Mouse (Mus musculus): Measurements from ENCODE around the gene Asap2. TPM values are rescaled to one million over a fixed set of nuclear protein-coding genes. Genes with fewer than 3 reads are reported as not detected.
A peak's percentile ranks its signal among the peaks of the same experiment; 100 is the strongest.

Gene Asap2
- polyA plus RNA-seq, 1 experiment from 2014 or later = 18.7 TPM

GRCm38 (mm10) chr12:21241965-21242364 lies 251.7 kb downstream of the Asap2 start:
- no peaks in the 10 kb centered on the region for H3K27me3 ChIP-seq (ENCODE audit: low read depth, poor library complexity, severe bottlenecking)
- 88% methylated on average over 3 of the region's 3 CpGs for WGBS
- H3K36me3 ChIP-seq = peaks cover 92% of the 10 kb centered on the region
- no peak overlapping the region for H3K4me3 ChIP-seq
- DNase-seq (ENCODE audit: low spot score) = no peak
- H3K9me3 ChIP-seq (replicated peaks) = no peaks in the 10 kb centered on the region
- H3K4me1 ChIP-seq = no peaks in the 10 kb centered on the region
- no peak overlapping the region for H3K27ac ChIP-seq

GRCm38 (mm10) chr12:21244375-21244960 lies 254.2 kb downstream of the Asap2 start:
- no peak overlapping the region for H3K4me3 ChIP-seq
- H3K27me3 ChIP-seq (ENCODE audit: low read depth, poor library complexity, severe bottlenecking) = no peaks in the 10 kb centered on the region
- peaks cover 91% of the 10 kb centered on the region for H3K36me3 ChIP-seq
- no peaks in the 10 kb centered on the region for H3K9me3 ChIP-seq (replicated peaks)
- no peaks in the 10 kb centered on the region for H3K4me1 ChIP-seq
- H3K27ac ChIP-seq = no peak overlapping the region
- DNase-seq (ENCODE audit: low spot score) = no peak
- WGBS = 97% methylated on average over 11 of the region's 11 CpGs

- no peaks in the 10 kb centered on the region for H3K9me3 ChIP-seq (replicated peaks)
- H3K27ac ChIP-seq = no peak overlapping the region
- peaks cover 99% of the 10 kb centered on the region for H3K36me3 ChIP-seq
- H3K4me1 ChIP-seq = no peaks in the 10 kb centered on the region
- no peak for DNase-seq (ENCODE audit: low spot score)
- H3K27me3 ChIP-seq (ENCODE audit: low read depth, poor library complexity, severe bottlenecking) = no peaks in the 10 kb centered on the region
- no peak overlapping the region for H3K4me3 ChIP-seq
- WGBS = 86% methylated on average over 7 of the region's 7 CpGs
Measured at GRCm38 (mm10) chr12:21247711-21248392, 257.6 kb downstream of the Asap2 start.

- H3K27me3 ChIP-seq (ENCODE audit: low read depth, poor library complexity, severe bottlenecking) = no peaks in the 10 kb centered on the region
Measured at GRCm38 (mm10) chr12:21260494-21261256, 270.4 kb downstream of the Asap2 start.

GRCm38 (mm10) chr12:21261521-21261920 lies 271.3 kb downstream of the Asap2 start:
- Histone ChIP-seq H3K27ac (no peak overlapping the region), H3K4me1 (no peaks in the 10 kb centered on the region), H3K36me3 (peaks cover 99% of the 10 kb centered on the region), H3K9me3 (replicated peaks) (no peaks in the 10 kb centered on the region), H3K27me3 (ENCODE audit: low read depth, poor library complexity, severe bottlenecking) (no peaks in the 10 kb centered on the region), H3K4me3 (no peak overlapping the region)
- DNase-seq (ENCODE audit: low spot score) = no peak
- WGBS = 91% methylated on average over 4 of the region's 4 CpGs

More at GRCm38 (mm10) chr12:21260494-21261256, 270.4 kb downstream of the Asap2 start:
- WGBS = 88% methylated on average over 6 of the region's 6 CpGs
- H3K9me3 ChIP-seq (replicated peaks) = no peaks in the 10 kb centered on the region
- DNase-seq (ENCODE audit: low spot score) = no peak
- no peak overlapping the region for H3K27ac ChIP-seq
- H3K36me3 ChIP-seq = peaks cover 99% of the 10 kb centered on the region
- no peaks in the 10 kb centered on the region for H3K4me1 ChIP-seq
- H3K4me3 ChIP-seq = no peak overlapping the region

- peaks cover 99% of the 10 kb centered on the region for H3K36me3 ChIP-seq
Measured at GRCm38 (mm10) chr12:21263256-21263655, 273.0 kb downstream of the Asap2 start.

GRCm38 (mm10) chr12:21264241-21264640 lies 274.0 kb downstream of the Asap2 start:
- no peak for DNase-seq (ENCODE audit: low spot score)
- Histone ChIP-seq H3K27me3 (ENCODE audit: low read depth, poor library complexity, severe bottlenecking) (no peaks in the 10 kb centered on the region), H3K4me1 (no peaks in the 10 kb centered on the region), H3K9me3 (replicated peaks) (no peaks in the 10 kb centered on the region), H3K36me3 (peaks cover 99% of the 10 kb centered on the region), H3K4me3 (no peak overlapping the region), H3K27ac (no peak overlapping the region)
- 91% methylated on average over 5 of the region's 5 CpGs for WGBS

More at GRCm38 (mm10) chr12:21263256-21263655, 273.0 kb downstream of the Asap2 start:
- no peak for DNase-seq (ENCODE audit: low spot score)
- no peaks in the 10 kb centered on the region for H3K27me3 ChIP-seq (ENCODE audit: low read depth, poor library complexity, severe bottlenecking)
- no peak overlapping the region for H3K27ac ChIP-seq
- no peaks in the 10 kb centered on the region for H3K9me3 ChIP-seq (replicated peaks)
- no peaks in the 10 kb centered on the region for H3K4me1 ChIP-seq
- WGBS = 95% methylated on average over 5 of the region's 5 CpGs
- H3K4me3 ChIP-seq = no peak overlapping the region

- Histone ChIP-seq H3K4me1 (no peaks in the 10 kb centered on the region), H3K36me3 (peaks cover 99% of the 10 kb centered on the region), H3K27me3 (ENCODE audit: low read depth, poor library complexity, severe bottlenecking) (no peaks in the 10 kb centered on the region), H3K9me3 (replicated peaks) (no peaks in the 10 kb centered on the region), H3K27ac (no peak overlapping the region), H3K4me3 (no peak overlapping the region)
- DNase-seq (ENCODE audit: low spot score) = no peak
- WGBS = 74% methylated on average over 3 of the region's 3 CpGs
Measured at GRCm38 (mm10) chr12:21264970-21265369, 274.7 kb downstream of the Asap2 start.

GRCm38 (mm10) chr12:21265501-21265900 lies 275.2 kb downstream of the Asap2 start:
- Histone ChIP-seq H3K9me3 (replicated peaks) (no peaks in the 10 kb centered on the region), H3K36me3 (peaks cover 99% of the 10 kb centered on the region), H3K4me3 (no peak overlapping the region), H3K4me1 (no peaks in the 10 kb centered on the region), H3K27ac (no peak overlapping the region; the same call in 1 of the 2 replicates), H3K27me3 (ENCODE audit: low read depth, poor library complexity, severe bottlenecking) (no peaks in the 10 kb centered on the region)
- no peak for DNase-seq (ENCODE audit: low spot score)
- WGBS = 94% methylated on average over 4 of the region's 4 CpGs

- Histone ChIP-seq H3K4me1 (no peaks in the 10 kb centered on the region), H3K27me3 (ENCODE audit: low read depth, poor library complexity, severe bottlenecking) (no peaks in the 10 kb centered on the region), H3K4me3 (no peak overlapping the region), H3K36me3 (peaks cover 100% of the 10 kb centered on the region), H3K27ac (no peak overlapping the region), H3K9me3 (replicated peaks) (no peaks in the 10 kb centered on the region)
- DNase-seq (ENCODE audit: low spot score) = peak; percentile 57
- WGBS = 80% methylated on average over 14 of the region's 14 CpGs
Measured at GRCm38 (mm10) chr12:21265946-21266783, 275.9 kb downstream of the Asap2 start.

- no peaks in the 10 kb centered on the region for H3K9me3 ChIP-seq (replicated peaks)
- peaks cover 100% of the 10 kb centered on the region for H3K36me3 ChIP-seq
- WGBS = 79% methylated on average over 2 of the region's 2 CpGs
- no peak overlapping the region for H3K4me3 ChIP-seq
- H3K27me3 ChIP-seq (ENCODE audit: low read depth, poor library complexity, severe bottlenecking) = no peaks in the 10 kb centered on the region
- H3K4me1 ChIP-seq = no peaks in the 10 kb centered on the region
- no peak overlapping the region for H3K27ac ChIP-seq
- DNase-seq (ENCODE audit: low spot score) = no peak
Measured at GRCm38 (mm10) chr12:21266784-21267098, 276.5 kb downstream of the Asap2 start.

- no peaks in the 10 kb centered on the region for H3K9me3 ChIP-seq (replicated peaks)
- no peaks in the 10 kb centered on the region for H3K4me1 ChIP-seq
- no peak overlapping the region for H3K4me3 ChIP-seq
- 94% methylated on average over 8 of the region's 8 CpGs for WGBS
- H3K27ac ChIP-seq = no peak overlapping the region
- no peak for DNase-seq (ENCODE audit: low spot score)
- H3K36me3 ChIP-seq = peaks cover 100% of the 10 kb centered on the region
- H3K27me3 ChIP-seq (ENCODE audit: low read depth, poor library complexity, severe bottlenecking) = no peaks in the 10 kb centered on the region
Measured at GRCm38 (mm10) chr12:21268083-21268616, 277.9 kb downstream of the Asap2 start.
